Mouse (Mus musculus) embryonic facial prominence, embryonic 15.5 days (tissue): ENCODE data around the gene Tm4sf5. TPM values are rescaled to one million over a fixed set of nuclear protein-coding genes. Genes with fewer than 3 reads are reported as not detected.

Experiments
- ATAC-seq: fragments of 200-750 bp; cut with Nextera tagmentation; 2 replicates; pipeline ENCODE4 v1.8.0; 2017; ENCODE audit warnings: low read depth, moderate TSS enrichment; ENCODE audit not compliant: insufficient number of reproducible peaks, low FRiP score, low TSS enrichment
- H3K27ac ChIP-seq: fragments of 300-500 bp; sonication (generic); replicated peaks from 2 replicates; pipeline ENCODE4 v1.5.1; 2015; ENCODE audit warnings: mild to moderate bottlenecking, inconsistent platforms
- H3K27me3 ChIP-seq: fragments of 300-500 bp; sonication (generic); 2 replicates; pipeline ENCODE4 v1.6.1; 2015; ENCODE audit warnings: inconsistent platforms
- H3K36me3 ChIP-seq: fragments of 300-500 bp; sonication (generic); 2 replicates; pipeline ENCODE4 v1.6.1; 2015; ENCODE audit warnings: mild to moderate bottlenecking, inconsistent platforms
- H3K4me1 ChIP-seq: fragments of 300-500 bp; sonication (generic); 2 replicates; pipeline ENCODE4 v1.6.1; 2015; ENCODE audit warnings: inconsistent platforms
- H3K4me2 ChIP-seq: fragments of 300-500 bp; sonication (generic); replicated peaks from 2 replicates; pipeline ENCODE4 v1.6.1; 2015; ENCODE audit warnings: mild to moderate bottlenecking, inconsistent platforms
- H3K4me3 ChIP-seq: fragments of 300-500 bp; sonication (generic); replicated peaks from 2 replicates; pipeline ENCODE4 v1.5.1; 2015; ENCODE audit warnings: mild to moderate bottlenecking, inconsistent platforms
- H3K9ac ChIP-seq: fragments of 300-500 bp; sonication (generic); 2 replicates; pipeline ENCODE4 v1.6.1; 2015; ENCODE audit warnings: inconsistent platforms
- H3K9me3 ChIP-seq: fragments of 300-500 bp; sonication (generic); replicated peaks from 2 replicates; pipeline ENCODE4 v1.6.1; 2016; ENCODE audit warnings: inconsistent platforms
- WGBS: fragments of 180-500 bp; shearing (Covaris S2); methylation state at CpG from one replicate; pipeline ENCODE4 v1.1.7; 2015; 5-methylcytosine and 5-hydroxymethylcytosine counted together
- polyA plus RNA-seq: library from polyadenylated mRNA; unstranded; fragments of >200 nt; fragmentation: Nextera tagmentation; extraction: Ambion mirVana; gene quantifications from 2 replicates; pipeline ENCODE4 v1.2.1, GENCODE M21; 2015

The Tm4sf5 gene
- polyA plus RNA-seq, 1 experiment from 2014 or later, result not detected

DNA sequence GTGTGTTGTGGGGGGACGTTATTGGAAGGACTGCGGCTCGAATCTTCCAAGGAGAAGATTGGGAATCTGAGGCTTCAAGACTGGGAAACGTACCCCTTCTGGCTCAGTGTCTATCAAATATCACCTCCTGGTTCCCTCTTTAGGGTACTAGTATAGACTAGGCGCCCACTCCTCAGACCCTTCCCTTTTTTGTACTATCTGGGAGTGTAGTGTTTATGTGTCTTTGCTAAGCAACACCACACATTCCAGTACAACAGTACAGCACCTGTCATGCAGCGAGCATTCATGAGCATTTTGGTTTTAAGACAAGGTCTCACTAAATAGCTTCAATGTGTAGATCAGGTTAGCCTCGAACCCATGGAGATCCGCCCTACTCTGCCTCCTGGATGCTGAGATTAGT, 46.5 kb downstream of the Tm4sf5 start:
- Histone ChIP-seq H3K27ac (no peak overlapping the region), H3K36me3 (no peaks in the 10 kb centered on the region; the same call in 1 of the 2 replicates), H3K27me3 (no peaks in the 10 kb centered on the region), H3K4me2 (no peak overlapping the region), H3K4me3 (no peak overlapping the region), H3K4me1 (no peaks in the 10 kb centered on the region), H3K9me3 (no peaks in the 10 kb centered on the region), H3K9ac (no peak overlapping the region)
- 88% methylated on average over 8 of the region's 8 CpGs for WGBS
- no peak for ATAC-seq

DNA sequence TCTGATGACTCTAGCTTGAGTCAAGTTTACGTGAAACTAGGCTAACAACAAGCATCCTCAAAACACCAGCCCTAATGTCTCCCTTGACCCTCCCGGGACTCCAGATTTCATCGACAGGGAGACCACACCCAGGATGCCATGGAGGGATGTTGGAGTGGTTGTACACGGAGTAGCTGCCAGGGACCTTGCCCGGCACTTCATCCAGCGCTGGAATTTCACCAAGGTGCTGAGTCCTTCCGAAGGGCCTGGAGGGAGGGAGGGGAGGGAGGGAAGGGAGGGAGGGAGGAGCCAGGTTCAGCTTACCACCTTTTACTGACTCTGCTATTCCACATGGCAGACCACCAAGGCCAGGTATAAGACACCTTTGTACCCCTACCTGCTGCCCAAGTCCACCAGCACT, 48.9 kb downstream of the Tm4sf5 start:
- H3K27ac ChIP-seq, result no peak overlapping the region
- no peaks in the 10 kb centered on the region for H3K27me3 ChIP-seq
- peaks cover 4% of the 10 kb centered on the region; the same call in 1 of the 2 replicates for H3K36me3 ChIP-seq
- no peak for ATAC-seq
- 25% methylated on average over 7 of the region's 7 CpGs for WGBS
- no peak overlapping the region for H3K9ac ChIP-seq
- H3K4me3 ChIP-seq, result no peak overlapping the region
- no peaks in the 10 kb centered on the region for H3K9me3 ChIP-seq
- no peak overlapping the region for H3K4me2 ChIP-seq
- no peaks in the 10 kb centered on the region for H3K4me1 ChIP-seq

- Histone ChIP-seq H3K9ac (no peak overlapping the region), H3K36me3 (peaks cover 4% of the 10 kb centered on the region; the same call in 1 of the 2 replicates), H3K27ac (no peak overlapping the region), H3K4me1 (peaks cover 8% of the 10 kb centered on the region), H3K4me2 (no peak overlapping the region), H3K4me3 (no peak overlapping the region), H3K9me3 (no peaks in the 10 kb centered on the region), H3K27me3 (no peaks in the 10 kb centered on the region)
- ATAC-seq, result no peak
- 89% methylated on average over 9 of the region's 9 CpGs for WGBS
These were observed 52.5 kb downstream of the Tm4sf5 start for GRCm38 (mm10) chr11:70557545-70557944.

Other genes with a start within 250 kb of the Tm4sf5 start
- 15.4 and 17.6 TPM in 2 replicates for gene Alox12, start 249.9 kb upstream of the Tm4sf5 start, polyA plus RNA-seq
- 5.9 and 6.9 TPM in 2 replicates for gene Alox12e, start 182.6 kb upstream of the Tm4sf5 start, polyA plus RNA-seq
- gene Alox15, start 153.2 kb upstream of the Tm4sf5 start, polyA plus RNA-seq, result 1.3 and 2.6 TPM in 2 replicates
- 33.6 and 35.0 TPM in 2 replicates for gene Pelp1, start 95.2 kb upstream of the Tm4sf5 start, polyA plus RNA-seq
- gene Arrb2, start 72.6 kb upstream of the Tm4sf5 start, polyA plus RNA-seq, result 26.1 and 28.8 TPM in 2 replicates
- gene Med11, start 53.3 kb upstream of the Tm4sf5 start, polyA plus RNA-seq, result 37.0 and 42.9 TPM in 2 replicates
- 0.63 and 0.71 TPM in 2 replicates for gene Zmynd15, start 45.8 kb upstream of the Tm4sf5 start, polyA plus RNA-seq
- gene Cxcl16, start 45.3 kb upstream of the Tm4sf5 start, polyA plus RNA-seq, result 4.1 and 4.5 TPM in 2 replicates
- gene Vmo1, start 9.4 kb downstream of the Tm4sf5 start, polyA plus RNA-seq, result 0.35 and 0.60 TPM in 2 replicates
- 0.44 and 0.59 TPM in 2 replicates for gene Gltpd2, start 14.0 kb downstream of the Tm4sf5 start, polyA plus RNA-seq
- gene Psmb6, start 20.1 kb downstream of the Tm4sf5 start, polyA plus RNA-seq, result 727 and 733 TPM in 2 replicates
- 1.1 and 3.3 TPM in 2 replicates for gene Gm40193, start 27.7 kb downstream of the Tm4sf5 start, polyA plus RNA-seq
- 10.3 and 13.2 TPM in 2 replicates for gene Pld2, start 34.8 kb downstream of the Tm4sf5 start, polyA plus RNA-seq
- gene Mink1, start 57.6 kb downstream of the Tm4sf5 start, polyA plus RNA-seq, result 16.7 and 20.3 TPM in 2 replicates
- gene 4930544D05Rik, start 110.6 kb downstream of the Tm4sf5 start, polyA plus RNA-seq, result not detected in 2 replicates
- gene Chrne, start 114.0 kb downstream of the Tm4sf5 start, polyA plus RNA-seq, result 0.49 and 0.65 TPM in 2 replicates
- 0.23 and 0.32 TPM in 2 replicates for gene Gp1ba, start 133.9 kb downstream of the Tm4sf5 start, polyA plus RNA-seq
- 129 and 147 TPM in 2 replicates for gene Rnf167, start 142.0 kb downstream of the Tm4sf5 start, polyA plus RNA-seq
- gene Slc25a11, start 142.2 kb downstream of the Tm4sf5 start, polyA plus RNA-seq, result 171 and 176 TPM in 2 replicates
- gene Pfn1, start 149.4 kb downstream of the Tm4sf5 start, polyA plus RNA-seq, result 1,669 and 1,769 TPM in 2 replicates
- 81.9 and 112 TPM in 2 replicates for gene Eno3, start 152.0 kb downstream of the Tm4sf5 start, polyA plus RNA-seq
- 155 and 164 TPM in 2 replicates for gene Spag7, start 164.2 kb downstream of the Tm4sf5 start, polyA plus RNA-seq
- 14.5 and 17.5 TPM in 2 replicates for gene Camta2, start 182.9 kb downstream of the Tm4sf5 start, polyA plus RNA-seq
- 1.2 and 1.6 TPM in 2 replicates for gene Inca1, start 194.9 kb downstream of the Tm4sf5 start, polyA plus RNA-seq
- 4.7 and 5.9 TPM in 2 replicates for gene Kif1c, start 195.3 kb downstream of the Tm4sf5 start, polyA plus RNA-seq